Mouse (Mus musculus) adrenal gland, postnatal 25 days (tissue): ENCODE measurements around the gene Actn2. TPM values are rescaled to one million over a fixed set of nuclear protein-coding genes. Genes with fewer than 3 reads are reported as not detected.

Source experiments
- DNase-seq: peaks from one replicate; pipeline ENCODE4 v3.0.0; 2021; ENCODE audit warnings: mixed read lengths
- total RNA-seq: library from RNA; stranded (reverse); gene quantifications from 2 replicates; pipeline ENCODE4 v1.2.3, GENCODE M21; 2021

The Actn2 gene
- total RNA-seq, 1 experiment from 2014 or later, result 0.24 TPM

- DNase-seq, result no peak
Observed at GRCm38 (mm10) chr13:12256871-12257390, 83.6 kb downstream of the Actn2 start.

DNA sequence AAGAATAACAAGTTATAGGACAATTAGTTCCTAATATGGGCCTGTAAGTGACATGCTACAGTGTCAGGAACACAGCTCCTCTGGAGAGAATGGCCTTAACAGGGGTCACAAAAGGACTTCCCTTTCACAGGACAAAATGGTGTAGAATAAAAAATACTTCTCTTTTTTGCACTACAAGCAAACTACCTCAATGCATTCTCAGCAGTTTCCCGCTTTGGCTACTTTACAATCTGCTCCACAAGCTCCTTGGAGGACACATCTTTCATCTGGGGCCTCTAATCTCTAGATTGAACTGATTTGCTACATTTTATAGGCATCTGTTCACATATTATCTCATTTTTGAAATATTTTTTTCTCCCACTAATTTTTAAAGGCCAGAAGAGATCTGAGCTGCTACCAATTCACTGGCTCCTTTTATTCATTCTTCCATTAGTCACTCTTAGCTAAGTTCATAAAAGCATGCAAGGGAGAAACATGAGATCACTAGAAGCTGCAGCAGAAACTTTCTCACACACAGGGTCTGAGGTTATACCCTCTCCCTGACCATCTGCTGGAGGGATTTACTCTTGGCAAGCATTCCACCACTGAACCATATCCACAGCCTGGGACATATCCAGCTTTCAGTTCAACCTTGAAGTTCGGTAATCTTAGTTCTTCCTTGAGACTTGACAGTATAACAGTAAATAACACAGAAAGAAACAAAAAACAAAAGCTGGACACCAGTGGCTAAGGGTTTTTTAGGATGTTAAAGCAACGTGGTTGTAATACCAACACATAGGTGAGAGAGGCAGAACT lies 84.5 kb downstream of the Actn2 start:
- DNase-seq, result no peak

DNA sequence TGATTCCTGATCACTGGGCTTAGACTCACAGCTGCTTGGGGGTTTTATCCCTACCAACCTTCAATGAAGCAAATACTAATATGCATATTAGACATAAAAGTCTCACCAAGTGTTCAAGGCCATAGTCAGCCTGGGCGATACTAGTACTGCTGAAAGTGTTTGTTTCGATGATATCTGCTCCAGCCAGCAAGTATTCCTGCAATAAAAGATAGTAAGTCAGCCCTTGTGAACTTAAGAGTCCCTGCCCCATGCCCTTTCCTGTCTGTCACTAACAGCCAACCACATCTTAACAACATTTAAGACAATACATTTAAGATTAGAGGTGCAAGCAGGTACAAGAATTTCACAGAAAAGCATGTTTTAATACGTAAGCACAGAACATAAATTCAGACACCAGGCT lies 90.1 kb downstream of the Actn2 start:
- DNase-seq, result no peak

DNA sequence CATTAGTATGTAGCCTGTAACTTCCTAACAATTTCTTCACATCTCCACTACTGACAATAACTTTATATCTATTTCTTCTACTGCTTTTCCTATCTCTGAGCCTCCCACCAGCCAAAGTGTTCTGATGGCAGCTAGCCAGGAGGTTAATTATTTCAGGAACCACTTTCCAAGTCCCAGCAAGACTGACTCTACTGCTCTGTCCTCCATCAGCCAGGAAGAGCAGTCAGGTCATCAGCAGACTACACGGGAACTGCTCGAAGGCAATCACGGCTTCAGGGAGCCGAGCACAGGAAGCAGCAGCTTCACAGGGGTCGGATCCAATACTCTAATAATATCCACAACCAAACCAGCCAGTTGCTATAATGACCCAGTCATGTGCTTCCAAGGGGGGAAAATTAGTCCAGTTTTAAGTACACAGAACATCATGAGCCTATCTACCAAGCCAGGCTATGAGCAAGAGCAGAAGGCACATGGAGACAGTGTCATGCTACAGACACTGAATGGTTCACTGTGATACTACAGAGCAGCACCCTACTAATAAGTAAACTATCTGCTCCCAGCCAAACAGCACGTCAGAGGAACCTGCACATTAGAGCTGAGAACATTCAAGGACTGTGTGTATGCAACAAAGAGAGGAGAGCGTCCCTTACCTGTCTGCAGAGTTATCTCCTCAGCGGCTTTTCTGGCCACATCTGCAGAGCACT lies 91.2 kb downstream of the Actn2 start:
- DNase-seq, result no peak

DNA sequence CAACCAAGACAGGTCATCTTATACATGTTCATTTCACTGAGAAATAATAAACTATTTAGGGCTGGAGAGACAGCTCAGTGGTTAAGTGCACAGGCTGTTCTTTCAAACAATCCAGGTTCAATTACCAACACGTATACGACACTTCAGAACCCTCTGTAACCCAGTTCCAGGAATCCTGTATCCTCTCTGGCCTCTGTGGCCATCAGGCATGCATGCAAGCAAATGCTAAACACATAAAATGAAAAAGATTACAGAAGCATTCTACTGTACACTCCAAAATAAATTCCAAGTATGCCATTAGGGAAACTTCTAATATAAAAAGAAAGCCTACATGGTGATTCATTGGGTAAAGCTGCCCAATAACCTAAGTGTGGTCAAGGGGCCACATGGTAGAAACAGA lies 94.6 kb downstream of the Actn2 start:
- no peak for DNase-seq

DNA sequence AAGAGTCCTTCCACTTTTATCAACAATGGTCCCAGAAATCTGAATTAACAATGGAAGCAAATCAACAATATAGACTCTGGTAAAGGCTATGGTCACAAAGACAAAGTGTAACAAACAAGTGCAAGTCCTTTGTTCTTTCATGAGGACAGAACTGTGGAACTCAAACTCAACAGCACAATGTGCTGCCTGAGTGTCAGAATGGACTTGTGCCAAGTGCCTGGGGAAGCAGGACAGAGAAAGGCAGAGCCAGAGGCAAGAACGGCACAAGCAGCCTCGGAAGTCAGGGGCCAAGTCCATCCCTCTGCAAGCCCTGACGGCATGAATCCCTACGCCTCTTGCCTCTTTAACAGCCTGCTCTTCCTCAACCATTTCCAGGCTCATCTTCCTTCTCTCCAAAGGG lies 96.6 kb downstream of the Actn2 start:
- no peak for DNase-seq

- no peak for DNase-seq
Observed at GRCm38 (mm10) chr13:12232141-12232540, 108.4 kb downstream of the Actn2 start.

DNA sequence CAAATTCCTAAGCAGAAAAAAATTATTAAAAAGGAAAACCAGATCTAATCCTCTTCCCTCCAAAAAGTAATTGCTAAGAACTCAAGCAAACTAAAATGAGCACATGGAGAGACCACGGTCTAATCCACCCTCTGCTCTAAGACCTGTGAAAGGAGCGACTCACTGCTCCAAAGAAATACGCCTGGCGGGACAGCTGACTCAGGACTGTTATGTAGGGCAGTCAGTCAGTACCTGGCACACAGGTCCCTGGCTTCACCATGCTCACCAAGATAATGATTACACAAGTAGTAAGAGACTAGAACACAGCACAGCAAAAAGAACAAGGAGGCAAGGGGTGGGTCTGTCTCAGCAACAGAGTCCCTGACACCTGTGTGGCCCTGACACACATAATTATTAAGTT lies 112.3 kb downstream of the Actn2 start:
- no peak for DNase-seq

- DNase-seq, result no peak
Observed at GRCm38 (mm10) chr13:12227606-12228005, 113.0 kb downstream of the Actn2 start.

Other genes starting within 250 kb of the Actn2 start
- 19.6 and 20.1 TPM in 2 replicates for gene Ryr2, start 233.8 kb downstream of the Actn2 start, total RNA-seq
- 21.4 and 26.1 TPM in 2 replicates for gene Mtr, start 82.6 kb downstream of the Actn2 start, total RNA-seq
- gene Heatr1, start 54.3 kb upstream of the Actn2 start, total RNA-seq, result 30.5 and 40.0 TPM in 2 replicates
- gene Lgals8, start 124.2 kb upstream of the Actn2 start, total RNA-seq, result 72.0 and 104 TPM in 2 replicates
- 0.14 and 0.18 TPM in 2 replicates for gene Edaradd, start 179.7 kb upstream of the Actn2 start, total RNA-seq
- gene Ero1lb, start 225.1 kb upstream of the Actn2 start, total RNA-seq, result 16.1 and 22.9 TPM in 2 replicates